Mouse (Mus musculus): ENCODE measurements around the gene Mboat7.

DNA sequence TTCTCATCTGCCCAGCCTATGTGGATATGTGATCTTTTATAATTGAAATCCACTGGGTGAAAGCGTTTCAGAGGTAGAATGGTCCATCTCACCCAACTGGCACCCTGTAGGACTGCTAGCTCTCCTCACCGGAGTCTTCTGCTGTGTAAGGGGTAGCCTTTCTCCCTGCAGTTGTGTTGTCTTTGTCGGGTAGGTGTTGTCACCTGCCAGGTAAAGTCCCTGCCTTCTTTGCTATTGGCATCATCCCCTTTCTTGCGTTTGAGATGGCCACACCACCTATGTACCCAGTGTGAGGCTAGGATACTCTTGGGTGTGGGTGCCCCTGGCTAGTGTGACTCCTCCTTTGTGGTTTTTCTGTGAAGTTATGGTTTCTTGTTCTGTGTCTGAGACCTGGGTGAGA is 46.7 kb downstream of the Mboat7 start:
- TF ChIP-seq ZNF384 (IDR thresholded peaks at IDR 0.05; ENCODE audit: low read depth, low read length) (no peak), HCFC1 (IDR thresholded peaks at IDR 0.05; ENCODE audit: borderline replicate concordance, insufficient read depth, low read length) (no peak), ZC3H11A (IDR thresholded peaks at IDR 0.05; ENCODE audit: borderline replicate concordance, low read depth, low read length) (no peak), MAFK (IDR thresholded peaks at IDR 0.05; ENCODE audit: insufficient read depth, low read depth, low read length) (no peak)
